In the genomic region with DNA sequence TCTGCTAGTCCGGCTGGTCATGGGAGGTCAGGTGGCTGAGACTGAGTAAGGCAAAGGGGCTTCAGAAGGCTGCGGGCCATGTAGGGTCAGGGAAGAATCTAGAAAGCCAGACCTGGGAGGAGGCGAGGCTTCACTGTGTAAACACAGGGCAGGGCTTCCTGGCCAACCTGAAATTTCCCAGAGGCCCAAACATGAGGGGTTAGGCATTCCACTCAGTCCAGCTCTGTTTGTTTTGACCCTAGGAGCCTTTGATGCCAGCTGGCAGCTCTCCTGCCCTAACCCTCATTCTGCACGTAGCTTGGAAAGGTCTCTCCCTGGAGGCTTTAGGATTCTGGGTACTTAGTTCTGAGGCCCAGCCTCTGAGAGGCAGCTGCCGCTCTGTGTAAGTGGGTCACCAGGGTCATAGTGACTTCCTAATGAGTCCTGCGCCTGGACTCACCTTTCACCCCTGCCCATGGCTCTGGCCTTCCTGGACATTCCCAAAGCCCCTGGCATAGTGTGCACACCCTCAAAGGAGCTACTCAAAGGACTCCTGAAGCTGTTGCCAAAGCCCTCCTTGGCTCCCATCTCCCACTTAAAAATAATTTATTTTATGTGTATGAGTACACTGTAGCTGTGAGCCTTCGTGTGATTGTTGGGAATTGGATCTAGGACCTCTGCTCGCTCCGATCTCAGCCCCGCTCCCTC, we compare ENCODE assay signal across 8 mouse cellular contexts. TPM values are rescaled to one million over a fixed set of nuclear protein-coding genes. Genes with fewer than 3 reads are reported as not detected.
DNase-seq lines count a peak whose midpoint lies in the region; ATAC-seq and TF ChIP-seq lines count a peak whose summit lies in the region.

No protein-coding gene starts in this region.

- no peak for TF ChIP-seq POLR2A in testis, adult 2 months (IDR thresholded peaks at IDR 0.05; ENCODE audit: control insufficient read depth, low read depth, low read length)

- H3K4me2 ChIP-seq in limb, embryonic 13.5 days (replicated peaks): no peak overlapping the region
- no peak overlapping the region for H3K4me2 ChIP-seq in stomach, postnatal 0 days (replicated peaks; ENCODE audit: low read depth)

- H3K36me3 ChIP-seq in testis, adult 2 months (ENCODE audit: control insufficient read depth, insufficient read depth, low read length): no peaks in the 10 kb centered on the region
- peaks cover 7% of the 10 kb centered on the region for H3K36me3 ChIP-seq in limb, embryonic 13.5 days
- no peaks in the 10 kb centered on the region for H3K36me3 ChIP-seq in stomach, postnatal 0 days (ENCODE audit: control insufficient read depth, insufficient read depth, low read length)

- ATAC-seq in limb, embryonic 13.5 days (ENCODE audit: low FRiP score, low read depth): no peak
- ATAC-seq in stomach, postnatal 0 days (ENCODE audit: low FRiP score, low TSS enrichment): peak; percentile 46

- H3K9ac ChIP-seq in limb, embryonic 13.5 days: 0 out of 2 replicates have a peak overlapping the region, but pooled peaks have one; percentile 25
- no peak overlapping the region for H3K9ac ChIP-seq in stomach, postnatal 0 days (ENCODE audit: low read length)

- H3K4me3 ChIP-seq in testis, adult 2 months (ENCODE audit: control insufficient read depth, low read depth, low read length): no peak overlapping the region
- H3K4me3 ChIP-seq in limb, embryonic 13.5 days: no peak overlapping the region
- no peak overlapping the region for H3K4me3 ChIP-seq in stomach, postnatal 0 days (ENCODE audit: low read depth, low read length)

- H3K27me3 ChIP-seq in testis, adult 2 months (ENCODE audit: control insufficient read depth, insufficient read depth, low read length): no peaks in the 10 kb centered on the region
- no peaks in the 10 kb centered on the region for H3K27me3 ChIP-seq in limb, embryonic 13.5 days
- no peaks in the 10 kb centered on the region for H3K27me3 ChIP-seq in stomach, postnatal 0 days (ENCODE audit: control insufficient read depth, insufficient read depth, low read length)

- 50% methylated on average over 10 of the region's 10 CpGs for WGBS in limb, embryonic 13.5 days
- 24% methylated on average over 10 of the region's 10 CpGs for WGBS in stomach, postnatal 0 days

- H3K4me1 ChIP-seq in testis, adult 2 months (ENCODE audit: control insufficient read depth, insufficient read depth, low read length): peaks cover 30% of the 10 kb centered on the region
- peaks cover 43% of the 10 kb centered on the region for H3K4me1 ChIP-seq in limb, embryonic 13.5 days
- peaks cover 8% of the 10 kb centered on the region for H3K4me1 ChIP-seq in stomach, postnatal 0 days (replicated peaks; ENCODE audit: control insufficient read depth, insufficient read depth)

- H3K9me3 ChIP-seq in limb, embryonic 13.5 days: no peaks in the 10 kb centered on the region
- H3K9me3 ChIP-seq in stomach, postnatal 0 days (ENCODE audit: control insufficient read depth, low read length): no peaks in the 10 kb centered on the region

- TF ChIP-seq CTCF in testis, adult 2 months (IDR thresholded peaks at IDR 0.05; ENCODE audit: control insufficient read depth, insufficient read depth, insufficient replicate concordance, low read depth, low read length): no peak
- TF ChIP-seq CTCF in stomach, postnatal 0 days (IDR thresholded peaks at IDR 0.05; ENCODE audit: low read depth): no peak

- no peak for TF ChIP-seq EP300 in stomach, postnatal 0 days (optimal IDR thresholded peaks at IDR 0.05)

- DNase-seq in adrenal gland, postnatal 10 days: peak; percentile 77
- DNase-seq in adrenal gland, adult 2 months: no peak
- no peak for DNase-seq in testis, postnatal 10 days (ENCODE audit: low spot score)
- DNase-seq in stomach, postnatal 0 days (ENCODE audit: low spot score): peak; percentile 76
- DNase-seq in thymus, adult 18-20 months: no peak
- DNase-seq in thymus, postnatal 36 days: no peak

- H3K27ac ChIP-seq in testis, adult 2 months (ENCODE audit: control insufficient read depth, insufficient read depth, low read depth, low read length): peak overlapping the region; percentile 77
- peak overlapping the region; percentile 33; the same call in 1 of the 2 replicates for H3K27ac ChIP-seq in limb, embryonic 13.5 days
- H3K27ac ChIP-seq in stomach, postnatal 0 days (replicated peaks): peak overlapping the region; percentile 84

RNA-seq across cellular contexts. Expression of gene Bsg, which starts 2.7 kb away (rescaled TPM):
- total RNA-seq in adrenal gland, postnatal 10 days (2021): 100 to 1,000 TPM; 662 to 732 TPM
- 100 to 1,000 TPM; 588 to 674 TPM for total RNA-seq in adrenal gland, adult 2 months (2021)
- polyA plus RNA-seq in adrenal gland, adult 2 months (2012; rRNA removed): 314 and 321 TPM in 2 replicates
- 849 and 920 TPM in 2 replicates for polyA plus RNA-seq in testis, adult 2 months (2012; rRNA removed)
- 761 and 775 TPM in 2 replicates for polyA plus RNA-seq in limb, embryonic 13.5 days (2015; fragmentation: Nextera tagmentation; extraction: Ambion mirVana)
- 1,012 and 1,042 TPM in 2 replicates for polyA plus RNA-seq in stomach, postnatal 0 days (2015; fragmentation: Nextera tagmentation; extraction: Ambion mirVana)

RNA-seq across cellular contexts. Expression of gene Gzmm, which starts 12.8 kb away (rescaled TPM):
- total RNA-seq in adrenal gland, postnatal 10 days (2021): 1 to 10 TPM; 1.0 to 1.5 TPM
- total RNA-seq in adrenal gland, adult 2 months (2021): 1 to 10 TPM; 1.0 to 2.2 TPM
- polyA plus RNA-seq in adrenal gland, adult 2 months (2012; rRNA removed): 0.52 and 0.55 TPM in 2 replicates
- polyA plus RNA-seq in testis, adult 2 months (2012; rRNA removed): 0.33 and 0.52 TPM in 2 replicates
- 0.83 and 0.92 TPM in 2 replicates for polyA plus RNA-seq in limb, embryonic 13.5 days (2015; fragmentation: Nextera tagmentation; extraction: Ambion mirVana)
- polyA plus RNA-seq in stomach, postnatal 0 days (2015; fragmentation: Nextera tagmentation; extraction: Ambion mirVana): 0.62 and 0.83 TPM in 2 replicates

RNA-seq across cellular contexts. Expression of gene Hcn2, which starts 14.8 kb away (rescaled TPM):
- 1 to 10 TPM; 7.2 to 8.7 TPM for total RNA-seq in adrenal gland, postnatal 10 days (2021)
- total RNA-seq in adrenal gland, adult 2 months (2021): 1 to 10 TPM; 5.9 to 6.0 TPM
- 20.2 and 27.8 TPM in 2 replicates for polyA plus RNA-seq in adrenal gland, adult 2 months (2012; rRNA removed)
- polyA plus RNA-seq in testis, adult 2 months (2012; rRNA removed): 0.69 and 0.88 TPM in 2 replicates
- polyA plus RNA-seq in limb, embryonic 13.5 days (2015; fragmentation: Nextera tagmentation; extraction: Ambion mirVana): not detected in 2 replicates
- polyA plus RNA-seq in stomach, postnatal 0 days (2015; fragmentation: Nextera tagmentation; extraction: Ambion mirVana): 0.28 and 0.38 TPM in 2 replicates

RNA-seq across cellular contexts. Expression of gene Cdc34, which starts 19.6 kb away (rescaled TPM):
- total RNA-seq in adrenal gland, postnatal 10 days (2021): 10 to 100 TPM; 90.2 to 96.7 TPM
- total RNA-seq in adrenal gland, adult 2 months (2021): 100 to 1,000 TPM in 1 of 2 experiments, 10 to 100 TPM in 1; 87.7 to 122 TPM
- 174 and 205 TPM in 2 replicates for polyA plus RNA-seq in adrenal gland, adult 2 months (2012; rRNA removed)
- 855 and 952 TPM in 2 replicates for polyA plus RNA-seq in testis, adult 2 months (2012; rRNA removed)
- 116 and 123 TPM in 2 replicates for polyA plus RNA-seq in limb, embryonic 13.5 days (2015; fragmentation: Nextera tagmentation; extraction: Ambion mirVana)
- polyA plus RNA-seq in stomach, postnatal 0 days (2015; fragmentation: Nextera tagmentation; extraction: Ambion mirVana): 85.3 and 86.9 TPM in 2 replicates

RNA-seq across cellular contexts. Expression of gene Tpgs1, which starts 32.4 kb away (rescaled TPM):
- total RNA-seq in adrenal gland, postnatal 10 days (2021): 10 to 100 TPM; 26.2 to 27.0 TPM
- total RNA-seq in adrenal gland, adult 2 months (2021): 10 to 100 TPM; 29.5 to 40.7 TPM
- polyA plus RNA-seq in adrenal gland, adult 2 months (2012; rRNA removed): 147 and 149 TPM in 2 replicates
- polyA plus RNA-seq in testis, adult 2 months (2012; rRNA removed): 33.9 and 36.7 TPM in 2 replicates
- 62.0 and 65.9 TPM in 2 replicates for polyA plus RNA-seq in limb, embryonic 13.5 days (2015; fragmentation: Nextera tagmentation; extraction: Ambion mirVana)
- polyA plus RNA-seq in stomach, postnatal 0 days (2015; fragmentation: Nextera tagmentation; extraction: Ambion mirVana): 50.3 and 51.0 TPM in 2 replicates

Comparison
In these comparisons a context has a peak if more than half of its experiments do, and no peak if none do; other contexts are left out.
1. DNase-seq: peak in adrenal gland, postnatal 10 days (single experiment) and stomach, postnatal 0 days (single experiment); none in adrenal gland, adult 2 months (single experiment), testis, postnatal 10 days (single experiment), thymus, adult 18-20 months (0 of 2) and thymus, postnatal 36 days (0 of 2).
2. H3K27ac ChIP-seq: peak in every context shown above with its lines; median percentile 84 in stomach, postnatal 0 days; 77 in testis, adult 2 months; 33 in limb, embryonic 13.5 days.
3. RNA of gene Hcn2, which starts 14.8 kb away (polyA plus RNA-seq): 20.2 to 27.8 TPM in adrenal gland, adult 2 months; 0.69 to 0.88 TPM in testis, adult 2 months, 0.28 to 0.38 TPM in stomach, postnatal 0 days and not detected in limb, embryonic 13.5 days; every median in the first group is over 10 times any median in the second.